Mouse (Mus musculus) limb, embryonic 14.5 days (tissue): Measurements from ENCODE around the gene Tgfbr3l. TPM values are rescaled to one million over a fixed set of nuclear protein-coding genes. Genes with fewer than 3 reads are reported as not detected.

Experiments used
- ATAC-seq: fragments of 200-750 bp; cut with Nextera tagmentation; 2 replicates; pipeline ENCODE4 v1.8.0; 2017; ENCODE audit warnings: low read depth, moderate number of reproducible peaks, moderate TSS enrichment; ENCODE audit not compliant: low FRiP score
- DNase-seq: peaks from one replicate; pipeline ENCODE4 v3.0.0-alpha.2; 2015; ENCODE audit warnings: low spot score
- H3K27ac ChIP-seq: fragments of 300-500 bp; sonication (generic); replicated peaks from 2 replicates; pipeline ENCODE4 v1.5.1; 2014; ENCODE audit warnings: low read depth, mild to moderate bottlenecking, low read length, moderate library complexity, mixed read lengths
- H3K27me3 ChIP-seq: fragments of 300-500 bp; sonication (generic); 2 replicates; pipeline ENCODE4 v1.6.1; 2014; ENCODE audit warnings: low read length, mixed read lengths; ENCODE audit not compliant: control insufficient read depth, insufficient read depth
- H3K36me3 ChIP-seq: fragments of 300-500 bp; sonication (generic); 2 replicates; pipeline ENCODE4 v1.6.1; 2014; ENCODE audit warnings: mild to moderate bottlenecking, low read length, moderate library complexity, mixed read lengths; ENCODE audit not compliant: control insufficient read depth, insufficient read depth
- H3K4me1 ChIP-seq: fragments of 300-500 bp; sonication (generic); 2 replicates; pipeline ENCODE4 v1.6.1; 2014; ENCODE audit warnings: antibody characterized with exemption, low read length, mixed read lengths; ENCODE audit not compliant: control insufficient read depth, insufficient read depth
- H3K4me2 ChIP-seq: fragments of 300-500 bp; sonication (generic); replicated peaks from 2 replicates; pipeline ENCODE4 v1.6.1; 2014; ENCODE audit warnings: low read depth, mild to moderate bottlenecking, low read length, moderate library complexity; ENCODE audit not compliant: severe bottlenecking
- H3K4me3 ChIP-seq: fragments of 300-500 bp; sonication (generic); replicated peaks from 2 replicates; pipeline ENCODE4 v1.5.1; 2014; ENCODE audit warnings: low read length
- H3K9ac ChIP-seq: fragments of 300-500 bp; sonication (generic); 2 replicates; pipeline ENCODE4 v1.6.1; 2014; ENCODE audit warnings: mild to moderate bottlenecking, low read depth, low read length, moderate library complexity; ENCODE audit not compliant: severe bottlenecking
- H3K9me3 ChIP-seq: fragments of 300-500 bp; sonication (generic); 2 replicates; pipeline ENCODE4 v1.6.1; 2016; ENCODE audit warnings: low read length; ENCODE audit not compliant: control insufficient read depth
- POLR2A ChIP-seq: fragments of 200-500 bp; IDR thresholded peaks from 2 replicates; pipeline ENCODE4 v1.8.0; 2012; ENCODE audit warnings: inconsistent platforms, mild to moderate bottlenecking, moderate library complexity, borderline replicate concordance; ENCODE audit not compliant: insufficient read depth, insufficient read length; ENCODE audit errors: extremely low read depth
- WGBS: fragments of 180-500 bp; shearing (Covaris S2); extraction: QIAGEN DNeasy Blood & Tissue Kit; methylation state at CpG from one replicate; pipeline ENCODE4 v1.1.7; 2014; 5-methylcytosine and 5-hydroxymethylcytosine counted together
- polyA plus RNA-seq, 2 experiments: library from polyadenylated mRNA; depleted of rRNA in 1 of 2; stranded (reverse) in 1 of 2; unstranded in 1 of 2; fragments of >200 nt; fragmentation: Nextera tagmentation in 1 of 2; extraction: Ambion mirVana in 1 of 2; gene quantifications; 2 replicates each; pipeline versions ENCODE4 v1.2.1 to v1.2.3; 2012 to 2014

Tgfbr3l gene
- 63.0 and 98.7 TPM in 2 replicates for polyA plus RNA-seq (2012; rRNA removed)
- polyA plus RNA-seq (2014; fragmentation: Nextera tagmentation; extraction: Ambion mirVana) = 4.6 and 5.3 TPM in 2 replicates

GRCm38 (mm10) chr8:4247951-4248540 lies at the start of gene Tgfbr3l:
TSS of gene Tgfbr3l (plus strand) at chr8:4248214.
- Histone ChIP-seq H3K4me3 (no peak within 1 kb of the TSS), H3K4me2 (no peak within 1 kb of the TSS), H3K9ac (peak within 1 kb of the TSS; percentile 25; the same call in 1 of the 2 replicates), H3K36me3 (peaks cover 59% of the 10 kb centered on the region), H3K27me3 (no peaks in the 10 kb centered on the region), H3K27ac (no peak within 1 kb of the TSS), H3K4me1 (peaks cover 14% of the 10 kb centered on the region), H3K9me3 (no peaks in the 10 kb centered on the region)
- 83% methylated on average over 15 of the region's 15 CpGs for WGBS
- no peak for ATAC-seq
- no peak for TF ChIP-seq POLR2A
- DNase-seq = no peak

GRCm38 (mm10) chr8:4201321-4201720 lies 46.7 kb upstream of the Tgfbr3l start:
- Histone ChIP-seq H3K4me1 (no peaks in the 10 kb centered on the region), H3K4me2 (no peak overlapping the region), H3K9ac (no peak overlapping the region), H3K9me3 (no peaks in the 10 kb centered on the region), H3K4me3 (no peak overlapping the region), H3K27me3 (peaks cover 17% of the 10 kb centered on the region), H3K36me3 (peaks cover 40% of the 10 kb centered on the region), H3K27ac (no peak overlapping the region)
- WGBS = 58% methylated on average over 2 of the region's 2 CpGs
- no peak for TF ChIP-seq POLR2A
- no peak for DNase-seq
- no peak for ATAC-seq

GRCm38 (mm10) chr8:4205246-4206123 lies 42.5 kb upstream of the Tgfbr3l start:
- H3K4me2 ChIP-seq = 0 out of 2 replicates have a peak overlapping the region, but pooled peaks have one; percentile 19
- H3K4me1 ChIP-seq = peaks cover 5% of the 10 kb centered on the region; the same call in 1 of the 2 replicates
- ATAC-seq (no peak), DNase-seq (no peak)
- 19% methylated on average over 38 of the region's 38 CpGs for WGBS
- H3K36me3 ChIP-seq = peaks cover 29% of the 10 kb centered on the region
- H3K4me3 ChIP-seq = no peak overlapping the region
- TF ChIP-seq POLR2A = no peak
- peak overlapping the region; percentile 31; the same call in 1 of the 2 replicates for H3K9ac ChIP-seq
- peaks cover 26% of the 10 kb centered on the region for H3K27me3 ChIP-seq
- no peak overlapping the region for H3K27ac ChIP-seq
- no peaks in the 10 kb centered on the region for H3K9me3 ChIP-seq

GRCm38 (mm10) chr8:4206182-4207015 lies 41.6 kb upstream of the Tgfbr3l start:
- Histone ChIP-seq H3K9ac (peak overlapping the region; percentile 31; the same call in 1 of the 2 replicates), H3K9me3 (no peaks in the 10 kb centered on the region), H3K4me3 (no peak overlapping the region; the same call in 1 of the 2 replicates), H3K4me1 (peaks cover 5% of the 10 kb centered on the region; the same call in 1 of the 2 replicates), H3K27me3 (peaks cover 26% of the 10 kb centered on the region), H3K27ac (no peak overlapping the region), H3K36me3 (peaks cover 23% of the 10 kb centered on the region), H3K4me2 (0 out of 2 replicates have a peak overlapping the region, but pooled peaks have one; percentile 19)
- DNase-seq (no peak), ATAC-seq (no peak)
- WGBS = 16% methylated on average over 44 of the region's 44 CpGs
- no peak for TF ChIP-seq POLR2A

GRCm38 (mm10) chr8:4207016-4207350 lies 41.0 kb upstream of the Tgfbr3l start:
- H3K4me3 ChIP-seq = no peak overlapping the region
- TF ChIP-seq POLR2A = no peak
- no peak overlapping the region for H3K4me2 ChIP-seq
- H3K36me3 ChIP-seq = peaks cover 23% of the 10 kb centered on the region
- DNase-seq (no peak), ATAC-seq (no peak)
- H3K9me3 ChIP-seq = no peaks in the 10 kb centered on the region
- 71% methylated on average over 2 of the region's 2 CpGs for WGBS
- H3K4me1 ChIP-seq = peaks cover 5% of the 10 kb centered on the region; the same call in 1 of the 2 replicates
- H3K27ac ChIP-seq = no peak overlapping the region
- no peak overlapping the region for H3K9ac ChIP-seq
- H3K27me3 ChIP-seq = peaks cover 26% of the 10 kb centered on the region
